Mouse (Mus musculus) thymus, postnatal 25 days (tissue): Measurements from ENCODE around the gene 1190007I07Rik.

Experiments
- DNase-seq: peaks from one replicate; pipeline ENCODE4 v3.0.0; 2022

1190007I07Rik gene

DNA sequence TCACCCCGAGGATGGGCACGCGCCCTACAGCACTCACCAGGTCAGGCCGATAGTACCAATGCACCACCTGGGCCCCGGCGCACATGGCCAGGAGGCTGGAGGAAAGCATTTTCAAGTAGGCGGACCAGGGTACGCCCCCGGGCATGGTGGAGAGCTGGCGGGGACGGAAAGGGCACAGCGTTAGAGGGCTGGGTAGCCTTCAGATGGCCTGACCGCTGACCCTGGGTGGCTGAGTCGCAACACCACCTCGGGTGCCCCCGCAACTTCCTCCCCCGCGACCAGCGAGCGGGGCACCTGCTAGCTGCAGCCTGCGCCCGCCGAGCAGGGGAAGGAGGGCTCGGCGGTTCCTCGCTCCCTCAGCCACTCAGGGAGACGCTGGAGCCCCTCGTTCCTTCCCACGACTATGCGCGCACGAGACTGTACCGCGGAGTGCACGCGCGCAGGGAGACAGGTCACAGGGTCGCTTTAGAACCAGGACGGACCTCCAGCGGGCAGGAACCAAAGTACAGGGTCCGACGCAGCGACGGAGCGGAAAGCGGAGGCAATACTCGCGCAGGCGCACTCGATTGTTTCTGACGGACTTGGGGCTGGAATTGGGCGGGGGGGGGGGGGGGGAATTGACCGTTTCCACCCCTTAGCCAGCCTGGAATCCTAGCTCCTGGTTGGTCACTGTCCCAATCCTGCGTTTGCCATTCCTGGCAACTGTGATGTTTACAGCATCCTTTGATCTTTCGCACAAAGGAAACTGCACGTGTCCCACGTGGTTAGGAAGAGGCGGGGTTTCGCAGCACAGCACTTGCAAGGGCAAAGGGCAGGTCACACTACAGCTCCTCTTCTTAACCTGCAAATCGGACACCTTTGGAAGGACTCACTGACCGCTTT lies at the start of gene 1190007I07Rik:
Gene 1190007I07Rik, minus strand, starts transcription at position 558 of the 882 bp plus-strand sequence.
- peak; percentile 86 for DNase-seq

DNA sequence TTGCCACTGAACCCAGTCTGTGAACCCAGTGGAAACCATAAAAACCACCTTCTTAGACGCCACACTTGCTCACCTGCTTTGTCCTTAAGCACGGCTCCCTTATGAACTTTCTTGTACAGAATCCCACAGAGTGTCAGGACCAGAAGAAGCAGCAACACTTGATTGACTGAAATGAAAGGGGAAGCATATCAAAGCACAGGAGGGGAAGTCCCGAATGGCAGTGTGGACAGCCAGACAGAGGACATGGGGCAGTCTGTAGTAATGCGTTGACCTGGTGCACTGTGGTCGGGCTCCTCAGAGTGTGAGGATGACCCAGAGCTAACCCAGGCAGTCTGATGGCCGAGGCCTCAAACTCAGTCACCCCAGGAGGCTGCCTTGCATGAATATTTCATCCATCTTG lies 47.2 kb upstream of the 1190007I07Rik start:
- no peak for DNase-seq

DNA sequence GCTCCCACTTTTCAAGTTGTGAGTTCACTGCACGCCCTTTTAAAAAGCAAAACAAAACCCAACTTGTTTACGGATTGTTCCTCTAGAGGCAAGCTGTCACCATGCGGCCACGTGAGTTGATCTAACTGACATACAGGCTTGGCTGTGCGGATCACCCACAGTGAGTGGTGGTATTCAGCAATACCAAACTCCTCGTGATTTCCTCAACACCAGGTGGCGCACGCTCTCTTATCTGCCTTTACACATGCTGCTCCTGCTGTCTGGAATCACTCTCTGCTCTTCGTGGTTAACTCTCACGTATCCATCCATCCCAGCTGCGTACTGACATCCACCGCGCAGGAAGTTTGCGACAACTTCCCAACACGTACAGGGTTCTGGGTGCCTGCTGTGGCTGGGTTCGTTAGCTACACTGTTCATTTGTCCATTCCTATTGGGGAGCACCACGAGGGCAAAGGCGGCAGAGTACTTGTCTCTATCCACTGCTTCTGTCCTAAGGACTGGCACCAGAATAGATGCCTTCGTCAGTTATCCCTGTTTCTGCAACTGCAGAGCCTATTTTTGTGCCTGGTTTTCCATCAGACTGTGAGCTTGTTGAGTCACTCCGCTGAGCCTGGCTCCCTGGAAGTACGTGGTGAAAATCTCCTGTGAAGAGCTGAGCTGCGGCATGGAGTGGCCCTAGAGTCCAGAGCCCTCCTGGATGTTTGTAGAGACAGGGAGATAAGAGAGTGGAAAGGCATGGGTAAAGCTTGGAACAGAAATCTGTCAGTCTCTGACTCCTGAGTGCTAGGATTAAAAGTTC lies 43.6 kb upstream of the 1190007I07Rik start:
- DNase-seq, result peak; percentile 91

DNA sequence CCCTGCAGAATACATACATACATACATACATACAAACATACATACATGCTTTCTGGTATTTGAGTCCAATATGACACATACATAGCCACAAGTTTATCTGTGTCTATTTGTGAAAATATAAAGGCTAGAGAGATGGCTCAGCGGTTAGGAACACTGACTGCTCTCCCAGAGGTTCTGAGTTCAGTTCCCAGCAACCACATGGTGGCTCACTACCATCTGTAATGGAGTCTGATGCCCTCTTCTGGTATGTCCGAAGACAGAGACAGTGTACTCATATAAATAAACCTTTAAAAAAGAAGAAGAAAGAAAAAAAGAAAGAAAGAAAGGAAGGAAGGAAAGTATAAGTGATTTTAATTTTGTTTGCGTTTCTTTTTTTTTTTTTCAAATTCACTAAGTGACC lies 42.9 kb upstream of the 1190007I07Rik start:
- DNase-seq, result no peak

DNA sequence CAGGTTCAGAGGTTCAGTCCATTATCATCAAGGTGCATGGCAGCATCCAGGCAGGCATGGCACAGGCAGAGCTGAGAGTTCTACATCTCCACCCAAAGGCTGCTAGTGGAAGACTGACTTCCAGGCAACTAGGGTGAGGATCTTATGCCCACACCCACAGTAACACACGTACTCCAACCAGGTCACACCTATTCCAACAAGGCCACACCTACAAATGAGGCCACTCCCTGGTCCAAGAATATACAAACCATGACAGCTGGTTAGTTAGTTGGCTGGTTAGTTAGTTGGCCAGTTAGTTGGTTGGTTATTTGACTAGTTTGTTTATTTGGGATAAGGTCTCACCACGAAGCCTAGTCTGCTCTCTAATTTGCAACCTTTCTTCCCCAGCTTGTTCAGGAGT lies 40.3 kb upstream of the 1190007I07Rik start:
- no peak for DNase-seq

DNA sequence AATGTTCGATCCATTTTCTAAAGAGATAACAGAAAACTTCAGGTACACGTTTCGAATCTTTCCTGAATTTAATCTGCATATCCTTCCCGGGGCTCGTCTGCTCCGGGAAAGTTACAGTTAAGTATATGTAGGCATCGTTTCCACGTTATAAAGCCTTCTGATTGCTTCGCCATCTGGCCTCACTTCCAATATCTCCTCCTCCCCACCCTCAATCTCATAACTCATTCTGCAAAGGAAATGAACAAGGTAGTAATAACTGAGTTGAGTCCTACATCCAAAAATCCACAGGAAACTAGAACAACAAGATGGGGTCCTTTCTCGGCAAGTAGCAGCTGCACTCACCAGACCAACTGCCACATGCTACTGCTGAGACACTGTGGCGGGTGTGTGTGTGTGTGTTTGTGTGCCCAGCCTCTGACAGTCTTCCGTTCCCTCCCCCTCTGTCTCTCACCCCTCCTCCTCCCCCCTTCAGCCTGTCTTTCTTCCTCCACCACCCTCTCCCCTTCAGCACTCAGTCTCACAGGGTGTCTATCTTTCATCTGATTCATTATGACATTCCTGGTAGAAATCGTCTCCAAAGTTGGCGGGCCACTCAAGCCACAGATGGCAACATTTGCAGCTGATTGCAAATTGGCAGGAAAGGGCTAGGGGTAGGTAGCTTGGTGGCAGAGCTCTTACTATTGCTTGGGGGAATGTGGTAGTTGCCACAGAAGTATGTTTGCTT lies 39.4 kb upstream of the 1190007I07Rik start:
- peak; percentile 67 for DNase-seq

DNA sequence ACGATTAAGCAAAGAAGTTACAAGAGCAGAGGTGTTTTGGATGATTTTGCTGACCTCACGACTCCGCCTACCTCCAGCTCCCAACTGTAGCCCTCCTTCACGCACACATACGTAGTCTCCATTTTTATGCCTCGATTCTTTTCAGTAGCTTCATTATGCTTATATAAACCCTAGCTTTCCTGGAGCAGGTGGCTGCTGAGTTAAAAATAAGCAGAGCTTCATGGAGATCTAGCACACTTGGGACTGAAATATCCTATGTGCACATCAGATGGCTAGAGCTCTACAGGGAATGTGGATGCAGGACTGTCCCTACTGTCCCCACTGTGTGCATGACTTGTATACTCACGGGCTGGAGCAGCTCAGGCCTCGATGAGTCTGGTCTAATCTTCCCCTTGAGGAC lies 38.8 kb upstream of the 1190007I07Rik start:
- peak; percentile 24 for DNase-seq

DNA sequence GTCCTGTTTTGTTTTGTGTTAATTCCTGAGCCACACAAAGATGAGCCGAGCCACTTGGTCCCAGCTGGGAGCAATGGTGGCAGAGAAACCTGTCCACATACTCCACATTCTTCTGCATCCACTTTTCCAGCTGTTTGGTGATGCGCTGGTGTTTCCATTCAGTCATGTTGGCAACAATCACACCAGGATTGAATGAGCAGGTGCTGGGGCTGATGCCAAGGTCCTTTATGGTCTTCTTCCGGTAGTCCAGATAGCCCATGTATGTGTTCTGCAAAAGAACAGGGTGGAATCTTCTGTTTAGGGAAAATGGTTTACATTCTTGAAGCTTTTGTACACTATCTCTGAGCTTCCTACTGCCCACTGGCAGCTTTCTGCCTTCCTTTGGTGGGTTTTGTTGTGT lies 31.6 kb upstream of the 1190007I07Rik start:
- DNase-seq, result no peak

DNA sequence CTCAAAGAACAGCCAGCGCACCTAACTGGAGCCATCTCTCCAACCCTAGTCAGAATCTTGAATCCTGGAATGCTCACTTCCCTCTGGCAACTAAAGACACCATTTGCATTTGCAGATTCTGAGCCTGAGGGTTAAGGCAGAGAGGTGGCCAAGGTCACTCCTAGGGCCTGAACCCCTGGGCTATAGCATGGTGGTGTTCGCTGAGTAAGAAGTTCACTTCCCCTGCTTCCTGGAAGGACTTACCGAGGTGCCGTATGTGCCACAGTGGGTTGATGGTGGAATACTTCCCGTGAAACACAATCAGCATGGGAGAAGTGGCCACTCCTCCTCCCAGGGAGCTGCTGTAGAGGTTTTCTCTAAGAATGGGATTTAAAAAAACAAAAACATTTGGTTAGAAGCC lies 29.6 kb upstream of the 1190007I07Rik start:
- no peak for DNase-seq

DNA sequence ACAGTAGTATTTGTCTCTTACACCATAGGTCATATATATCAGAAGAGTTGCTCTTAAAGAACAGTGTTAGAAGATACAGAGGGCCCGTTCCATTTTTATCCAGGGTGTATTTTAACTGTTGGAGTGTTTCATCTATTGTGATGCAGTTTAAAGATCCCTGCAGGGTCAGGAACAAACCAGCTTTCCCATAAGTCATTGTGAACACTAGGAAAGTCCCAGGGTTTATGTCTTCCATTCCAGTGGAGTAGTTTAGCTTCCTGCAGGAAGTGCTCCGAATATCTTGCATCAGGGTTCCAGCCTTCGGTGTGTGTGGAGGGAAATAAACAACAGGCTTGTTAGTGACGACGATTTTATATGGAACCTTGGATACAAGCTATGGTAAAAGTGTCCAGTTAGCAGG lies 28.2 kb upstream of the 1190007I07Rik start:
- DNase-seq, result no peak

DNA sequence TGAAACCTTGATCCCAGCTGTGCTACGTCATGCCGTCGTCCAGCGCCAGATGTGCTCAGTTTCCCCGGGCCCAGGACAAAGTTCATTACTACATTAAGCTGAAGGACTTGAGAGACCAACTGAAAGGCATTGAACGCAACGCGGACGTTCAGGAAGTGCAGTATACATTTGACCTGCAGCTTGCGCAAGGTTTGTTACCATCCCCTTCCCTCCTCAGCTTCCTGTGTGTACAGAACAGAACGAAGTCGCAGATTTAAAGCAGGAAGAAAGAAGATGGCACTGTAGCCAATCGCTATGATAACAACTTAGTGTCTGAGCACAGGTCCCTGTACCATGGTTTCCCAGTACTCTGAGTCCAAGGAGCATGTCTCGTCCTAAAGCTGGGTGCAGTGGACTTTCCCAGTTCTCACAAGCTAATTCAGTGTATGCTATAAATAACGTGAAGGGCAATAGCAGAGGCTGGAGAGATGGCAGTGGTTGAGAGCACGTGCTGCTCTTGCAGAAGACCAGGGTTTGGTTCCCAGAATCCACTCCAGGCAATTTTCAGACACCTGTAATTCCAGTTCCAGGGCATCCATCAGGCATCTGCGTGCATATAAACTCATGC lies 24.3 kb upstream of the 1190007I07Rik start:
- no peak for DNase-seq

DNA sequence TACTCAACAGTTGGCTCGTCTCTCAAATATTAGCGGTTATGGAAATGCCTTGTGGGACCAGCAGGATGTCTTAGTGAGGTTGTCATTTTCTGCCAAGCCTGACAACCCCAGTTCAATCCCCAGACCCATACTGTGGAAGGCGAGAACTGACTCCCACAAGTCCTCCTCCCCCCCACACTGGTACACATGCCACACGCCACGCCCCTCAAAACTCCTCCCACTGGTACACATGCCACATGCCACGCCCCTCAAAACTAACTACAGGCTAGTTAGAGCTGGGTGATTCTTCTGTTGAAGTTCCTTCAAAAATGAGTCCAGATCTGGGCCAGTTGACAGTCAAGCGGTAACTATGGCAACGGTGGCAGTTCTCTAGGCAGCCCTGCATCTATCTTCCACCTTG lies 23.1 kb upstream of the 1190007I07Rik start:
- DNase-seq, result no peak

DNA sequence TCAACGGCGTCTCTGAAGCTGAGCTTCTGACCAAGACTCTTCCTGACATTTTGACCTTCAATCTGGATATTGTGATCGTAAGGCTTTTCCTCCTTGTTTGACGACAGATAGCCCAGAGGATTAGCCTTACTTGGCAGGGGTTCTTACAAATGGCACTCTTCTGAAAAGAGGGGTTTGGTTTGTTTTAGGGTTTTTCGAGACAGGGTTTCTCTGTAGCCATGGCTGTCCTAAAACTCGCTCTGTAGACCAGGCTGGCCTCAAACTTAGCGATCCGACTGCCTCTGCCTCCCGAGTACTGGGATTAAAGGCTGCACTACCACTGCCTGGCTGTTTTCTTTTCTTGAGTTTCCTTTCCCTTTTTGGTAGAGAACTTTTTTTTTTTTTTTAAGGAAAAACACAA lies 18.5 kb upstream of the 1190007I07Rik start:
- DNase-seq, result no peak

DNA sequence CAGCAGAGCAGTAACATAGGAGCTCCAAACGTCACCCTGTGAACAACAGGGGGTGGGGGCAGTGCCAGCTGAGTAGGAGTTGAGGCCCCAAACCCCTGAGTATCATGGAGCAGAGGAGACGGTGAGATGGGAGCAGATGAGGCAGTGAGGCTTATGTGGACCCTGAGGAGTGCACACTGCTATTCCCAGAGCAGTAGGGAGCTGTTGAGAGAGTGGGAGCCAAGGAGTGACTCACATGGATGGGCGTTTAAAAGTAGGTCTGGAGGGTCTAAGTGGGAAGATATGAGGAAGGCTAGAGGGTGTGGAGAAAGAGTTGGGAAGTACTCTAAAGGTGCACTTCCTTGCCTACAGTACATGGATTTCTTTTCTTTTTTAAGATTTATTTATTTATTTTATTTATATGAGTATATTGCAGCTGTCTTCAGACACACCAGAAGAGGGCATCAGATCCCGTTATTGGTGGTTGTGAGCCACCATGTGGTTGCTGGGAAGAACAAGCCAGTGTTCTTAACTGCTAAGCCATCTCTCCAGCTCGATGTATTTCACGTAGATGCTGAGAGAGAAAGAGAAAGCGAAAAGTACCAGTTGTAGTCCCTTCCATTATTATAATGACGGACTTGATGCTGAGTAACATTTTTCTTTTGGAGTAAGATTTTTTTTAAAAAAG lies 16.1 kb upstream of the 1190007I07Rik start:
- no peak for DNase-seq

DNA sequence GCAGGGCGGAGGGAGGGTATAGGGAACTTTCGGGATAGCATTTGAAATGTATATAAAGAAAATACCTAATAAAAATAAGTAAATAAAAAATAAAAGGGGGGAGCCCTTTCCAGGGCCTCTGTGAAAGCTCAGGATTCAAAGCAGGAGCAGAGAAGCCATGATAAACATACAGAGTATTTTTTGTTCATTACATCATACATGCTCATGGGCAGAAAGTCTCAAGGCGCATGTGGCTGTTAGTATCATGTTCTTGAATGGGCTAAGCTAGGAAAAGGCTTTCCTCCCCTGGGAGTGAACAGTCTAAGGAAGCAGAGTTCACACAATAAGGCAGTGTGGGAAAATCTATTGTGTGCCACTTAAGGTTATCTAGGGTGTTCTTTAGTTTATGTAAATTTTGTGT lies 13.3 kb upstream of the 1190007I07Rik start:
- DNase-seq, result no peak

DNA sequence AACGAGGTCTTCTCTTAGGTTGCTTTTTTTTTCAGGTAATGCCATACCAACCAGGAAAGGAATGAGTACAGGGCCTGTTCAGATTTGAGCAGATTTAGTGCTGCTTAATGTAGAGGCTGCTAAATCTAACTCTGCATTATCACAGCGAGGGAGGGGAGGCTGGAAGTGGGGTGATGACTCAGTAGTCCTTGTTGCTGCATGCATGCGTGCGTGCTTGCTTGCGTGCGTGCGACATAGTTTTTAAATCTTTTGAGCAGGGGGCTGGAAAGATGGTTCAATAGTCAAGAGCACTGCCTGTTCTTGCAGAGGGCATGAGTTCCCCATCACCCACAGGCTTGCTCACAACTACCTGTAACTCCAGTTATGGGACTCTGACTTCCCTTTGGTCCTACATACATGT lies 11.3 kb upstream of the 1190007I07Rik start:
- no peak for DNase-seq

DNA sequence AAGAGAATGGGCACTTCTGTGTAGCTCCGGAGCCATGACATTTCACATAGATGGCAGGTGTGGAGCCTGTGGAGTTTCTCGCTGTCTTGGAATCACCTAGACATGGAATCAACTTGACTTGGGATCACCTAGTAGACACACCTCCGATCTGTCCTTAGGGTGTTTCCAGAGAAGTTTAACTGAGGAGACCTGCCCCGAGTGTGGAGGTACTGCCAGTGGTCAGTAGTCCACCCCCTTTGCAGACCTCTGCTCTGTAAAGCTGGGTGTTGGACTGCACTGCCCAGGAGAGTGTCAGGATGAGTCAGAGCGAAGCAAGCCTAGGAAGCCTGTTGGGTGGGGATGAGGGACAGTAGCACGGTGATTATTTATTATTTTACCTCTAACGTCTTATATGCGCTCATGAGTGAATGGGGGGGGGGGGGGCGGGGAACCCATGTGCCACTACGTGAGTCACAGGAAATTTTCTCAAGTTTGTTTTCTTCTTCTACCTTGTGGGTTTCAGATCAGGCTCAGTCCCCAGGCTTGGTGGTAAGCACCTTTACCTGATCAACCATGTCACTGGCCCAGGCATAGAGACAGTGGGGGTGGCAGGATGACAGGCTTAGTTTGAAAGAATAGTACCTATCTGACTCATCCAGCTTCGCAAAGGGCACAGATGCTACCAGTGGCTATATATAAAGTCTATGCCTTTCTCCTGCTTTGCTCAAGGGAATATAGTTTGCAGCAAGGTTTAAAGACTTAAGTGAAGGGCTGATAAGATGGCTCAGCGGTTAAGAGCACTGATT lies 9.7 kb upstream of the 1190007I07Rik start:
- DNase-seq, result no peak

DNA sequence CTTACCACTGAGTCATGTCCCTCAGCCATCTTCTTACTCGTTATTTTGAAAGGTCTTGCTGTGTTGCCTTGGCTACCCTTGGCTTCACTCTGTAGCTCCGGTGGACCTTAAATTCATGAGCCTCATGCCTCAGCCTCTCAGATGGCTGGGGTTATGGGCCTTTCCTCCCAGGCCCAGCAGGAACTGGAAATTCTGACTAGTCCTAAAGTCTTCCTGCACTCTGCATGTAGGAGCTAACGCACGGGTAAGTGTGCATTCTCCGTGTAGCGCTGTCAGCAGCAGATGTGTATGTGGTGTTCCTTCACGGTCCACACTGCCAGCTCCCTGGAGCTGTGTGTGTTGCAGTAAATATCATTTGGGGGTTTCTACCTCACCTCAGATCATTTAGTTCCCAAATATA lies 8.1 kb upstream of the 1190007I07Rik start:
- no peak for DNase-seq

DNA sequence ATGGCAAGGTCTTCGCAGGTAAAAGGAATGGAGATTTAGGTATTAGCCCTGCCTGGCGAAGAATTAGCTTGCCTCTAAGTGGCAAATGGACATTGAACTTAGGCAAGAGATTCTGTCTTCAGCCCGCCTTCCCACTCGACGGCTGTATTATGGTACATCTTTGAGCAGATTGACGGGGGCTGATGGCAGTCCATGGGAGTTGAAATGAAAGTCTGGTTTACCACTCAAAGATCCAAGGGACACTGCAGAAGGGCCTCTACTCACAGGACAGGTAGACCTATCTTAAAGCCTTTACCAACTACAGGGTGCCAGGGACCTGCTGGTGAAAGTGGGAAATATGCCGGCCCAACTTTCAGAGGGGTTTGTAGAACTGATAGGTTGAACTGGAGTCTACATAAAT lies 7.5 kb upstream of the 1190007I07Rik start:
- no peak for DNase-seq

DNA sequence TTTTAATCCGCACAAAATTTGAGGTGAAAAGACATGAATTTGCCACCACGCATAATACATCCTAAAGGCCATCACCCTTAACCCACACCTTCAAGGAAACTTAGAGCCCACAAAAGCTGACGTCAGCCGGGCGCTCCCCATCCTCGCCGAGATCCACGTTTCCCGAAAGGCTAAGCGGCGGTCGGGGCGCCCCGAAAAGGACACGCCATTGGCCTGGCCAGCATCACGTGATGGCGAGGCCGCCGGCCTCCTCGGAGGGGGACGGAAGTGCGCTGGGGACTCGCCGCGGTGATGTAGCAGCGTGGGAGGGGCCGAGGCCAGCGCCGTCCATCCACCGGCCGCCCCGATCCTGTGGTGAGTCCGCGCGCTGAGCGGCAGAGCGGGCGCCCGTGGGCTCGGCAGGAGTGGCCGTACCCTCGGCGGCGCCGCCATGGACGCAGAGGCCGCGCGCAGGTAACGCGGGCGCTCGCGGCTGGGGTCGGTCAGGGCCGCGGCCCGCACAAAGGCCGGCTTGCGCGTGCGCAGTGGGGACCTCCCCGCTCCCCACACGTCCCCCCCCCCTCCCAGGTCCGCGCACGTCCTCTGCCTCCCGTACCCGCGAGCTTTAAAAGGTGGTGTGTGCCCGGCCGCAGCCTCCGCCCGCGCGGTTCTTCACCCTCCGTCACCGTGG lies 6.7 kb upstream of the 1190007I07Rik start, which contains the start of gene Tdg:
Gene Tdg, plus strand, starts transcription at position 243 of the 670 bp plus-strand sequence.
- peak; percentile 88 for DNase-seq

DNA sequence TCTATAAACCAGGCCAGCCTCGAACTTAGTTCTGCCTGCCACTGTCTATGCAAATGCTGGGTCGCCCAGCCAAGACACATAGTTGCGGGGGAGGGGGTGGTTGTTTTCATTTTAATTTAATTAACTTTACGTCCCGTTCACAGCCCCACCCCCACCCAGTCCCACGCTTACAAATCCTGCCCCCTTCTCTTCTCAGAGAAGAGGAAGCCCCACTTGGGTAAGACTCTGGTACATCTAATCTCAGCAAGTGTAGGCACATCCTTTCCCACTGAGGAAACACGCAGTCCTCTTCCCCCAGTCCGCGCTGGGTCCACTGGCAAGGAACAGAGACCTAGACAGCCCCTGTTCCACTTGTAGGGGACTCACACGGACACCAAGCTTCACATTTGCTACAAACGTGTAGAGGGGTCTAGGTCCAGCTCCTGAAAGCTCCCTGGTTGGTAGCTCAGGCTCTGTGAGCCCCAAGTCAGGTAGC lies 6.1 kb upstream of the 1190007I07Rik start:
- no peak for DNase-seq
